Mouse (Mus musculus) ES-Bruce4 (cell line): ENCODE results near the gene Dusp21.

ENCODE experiments used
- CTCF ChIP-seq: IDR thresholded peaks from one replicate; pipeline ENCODE4 v1.8.1; 2011; ENCODE audit warnings: low read depth, low read length
- EP300 ChIP-seq: IDR thresholded peaks from 2 replicates; pipeline ENCODE4 v1.6.1; 2011; ENCODE audit warnings: low read depth, low read length; ENCODE audit not compliant: insufficient read depth
- POLR2A ChIP-seq: IDR thresholded peaks from one replicate; pipeline ENCODE4 v1.8.1; 2011; ENCODE audit warnings: low read length; ENCODE audit not compliant: insufficient read depth

- no peak for TF ChIP-seq EP300
- no peak for TF ChIP-seq CTCF
- no peak for TF ChIP-seq POLR2A
These were observed 41.5 kb downstream of the Dusp21 start for GRCm38 (mm10) chrX:18187203-18187602.
